18 mouse cellular contexts compared by ENCODE assay signal in the genomic region with DNA sequence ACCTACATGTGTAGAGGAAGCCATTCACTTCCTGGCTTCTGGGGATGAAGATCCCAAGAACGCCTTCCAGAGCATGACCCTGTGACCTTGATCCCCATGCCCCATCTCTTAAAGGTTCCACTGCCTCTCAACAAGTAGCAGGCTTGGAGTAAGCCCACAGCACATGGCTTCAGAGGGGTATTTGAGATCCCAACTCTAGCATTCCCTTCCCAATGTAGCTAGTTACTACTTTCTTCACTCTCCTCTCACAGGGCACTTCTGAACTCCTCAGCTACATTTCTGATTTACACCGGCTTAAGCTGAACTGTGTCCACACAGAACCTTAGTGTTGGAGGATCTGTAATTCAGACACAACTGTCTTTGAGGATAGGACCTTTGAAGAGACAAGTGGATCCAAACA.
A peak's percentile ranks its signal among the peaks of the same experiment; 100 is the strongest.
DNase-seq lines count a peak whose midpoint lies in the region; TF ChIP-seq lines count a peak whose summit lies in the region.
"Had no signal": no experiment of that assay in that cellular context is flagged by ENCODE, and none has a peak within 500 bp of the region (broad histone marks: within the 10 kb centered on the region; RNA-seq: fewer than 3 reads in every experiment).

No protein-coding gene starts in this region.

- no peak for TF ChIP-seq POLR2A in testis, adult 2 months (IDR thresholded peaks at IDR 0.05; ENCODE audit: control insufficient read depth, low read depth, low read length)

- H3K9me3 ChIP-seq in heart, embryonic 10.5 days = no peaks in the 10 kb centered on the region
- H3K9me3 ChIP-seq: embryonic facial prominence, embryonic 10.5 days; embryonic facial prominence, embryonic 12.5 days; forebrain, embryonic 13.5 days; forebrain, embryonic 15.5 days had no signal

- no peaks in the 10 kb centered on the region for H3K36me3 ChIP-seq in heart, embryonic 10.5 days
- H3K36me3 ChIP-seq in testis, adult 2 months (ENCODE audit: control insufficient read depth, insufficient read depth, low read length) = no peaks in the 10 kb centered on the region
- H3K36me3 ChIP-seq: embryonic facial prominence, embryonic 10.5 days; embryonic facial prominence, embryonic 12.5 days; forebrain, embryonic 15.5 days had no signal

- 69% methylated on average over 2 of the region's 2 CpGs for WGBS in heart, embryonic 10.5 days

- no peak for TF ChIP-seq CTCF in testis, adult 2 months (IDR thresholded peaks at IDR 0.05; ENCODE audit: control insufficient read depth, insufficient read depth, insufficient replicate concordance, low read depth, low read length)

- H3K27me3 ChIP-seq in heart, embryonic 10.5 days (ENCODE audit: insufficient read depth, poor library complexity, severe bottlenecking) = no peaks in the 10 kb centered on the region
- no peaks in the 10 kb centered on the region for H3K27me3 ChIP-seq in testis, adult 2 months (ENCODE audit: control insufficient read depth, insufficient read depth, low read length)
- H3K27me3 ChIP-seq: embryonic facial prominence, embryonic 12.5 days; forebrain, embryonic 13.5 days; forebrain, embryonic 15.5 days had no signal

- no peak overlapping the region for H3K27ac ChIP-seq in heart, embryonic 10.5 days
- H3K27ac ChIP-seq in testis, adult 2 months (ENCODE audit: control insufficient read depth, insufficient read depth, low read depth, low read length) = no peak overlapping the region
- H3K27ac ChIP-seq: embryonic facial prominence, embryonic 10.5 days; embryonic facial prominence, embryonic 12.5 days; forebrain, embryonic 13.5 days; forebrain, embryonic 15.5 days had no signal

- DNase-seq in heart, embryonic 10.5 days (ENCODE audit: low spot score) = peak; percentile 60
- DNase-seq in heart, postnatal 25 days (ENCODE audit: low spot score) = no peak
- no peak for DNase-seq in testis, postnatal 14 days (ENCODE audit: low spot score)
- DNase-seq in T-cell, adult 2 months (ENCODE audit: low spot score) = no peak
- DNase-seq: adrenal gland, adult 8-10 months; adrenal gland, postnatal 14 days; adrenal gland, postnatal 36 days; cerebellum, adult 11-12 months; cerebellum, adult 2 months; cerebellum, adult 9-10 months; cerebellum, postnatal 10 days; cerebellum, postnatal 25 days; forebrain, postnatal 0 days had no signal

- H3K4me1 ChIP-seq in heart, embryonic 10.5 days = no peaks in the 10 kb centered on the region
- H3K4me1 ChIP-seq in testis, adult 2 months (ENCODE audit: control insufficient read depth, insufficient read depth, low read length) = no peaks in the 10 kb centered on the region
- H3K4me1 ChIP-seq: embryonic facial prominence, embryonic 10.5 days; embryonic facial prominence, embryonic 12.5 days; forebrain, embryonic 13.5 days; forebrain, embryonic 15.5 days had no signal

- intact Hi-C loops in heart, postnatal 25 days (cut with DNase I) = no loop called here

- no peak overlapping the region for H3K4me3 ChIP-seq in heart, embryonic 10.5 days
- H3K4me3 ChIP-seq in testis, adult 2 months (ENCODE audit: control insufficient read depth, low read depth, low read length) = peak overlapping the region; percentile 17; the same call in 1 of the 2 replicates
- H3K4me3 ChIP-seq: embryonic facial prominence, embryonic 10.5 days; embryonic facial prominence, embryonic 12.5 days; forebrain, embryonic 13.5 days; forebrain, embryonic 15.5 days had no signal
